Mouse (Mus musculus) ovary, postnatal 36 days (tissue): ENCODE data around the gene Dapk2.

Source experiments
- DNase-seq: peaks from one replicate; pipeline ENCODE4 v3.0.0; 2022; ENCODE audit warnings: low spot score, mixed read lengths

Dapk2 gene

DNA sequence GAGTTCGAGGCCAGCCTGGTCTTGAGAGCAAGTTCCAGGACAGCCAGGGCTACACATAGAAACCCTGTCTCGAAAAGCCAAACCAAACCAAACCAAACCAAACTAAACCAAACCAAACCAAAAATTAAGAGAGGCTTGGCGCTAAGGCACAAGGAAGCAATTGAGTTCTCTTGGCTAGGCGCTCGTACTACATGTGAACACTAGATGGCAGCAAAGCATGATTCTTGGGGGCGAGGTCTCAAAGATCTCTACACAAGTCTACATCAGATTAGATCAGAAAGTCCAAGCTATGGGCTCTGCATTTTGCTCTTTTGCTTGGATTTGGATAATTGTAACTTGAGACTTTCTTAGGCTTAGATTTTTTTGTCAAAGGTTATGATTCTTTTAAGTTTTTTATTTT, 13.8 kb upstream of the Dapk2 start:
- peak; percentile 51 for DNase-seq

DNA sequence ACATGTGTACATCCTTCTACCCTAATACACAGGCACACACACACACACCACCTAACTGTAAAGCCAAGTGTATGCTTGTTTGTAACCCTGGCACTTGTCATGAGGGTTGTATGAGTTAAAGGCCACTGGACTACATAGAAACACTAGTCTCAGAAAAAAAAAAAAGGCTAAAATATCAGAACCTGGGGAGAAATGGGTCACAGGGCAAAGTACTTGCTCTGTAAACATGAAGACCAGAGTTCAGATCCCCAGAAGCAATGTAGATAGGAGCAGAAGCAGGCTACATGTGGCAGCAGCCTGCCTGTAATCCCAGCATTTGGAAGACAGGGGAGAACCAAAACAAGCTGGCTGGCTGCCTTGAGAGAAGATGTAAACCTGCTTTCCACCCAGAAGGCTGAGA, 11.9 kb upstream of the Dapk2 start:
- DNase-seq, result no peak

DNA sequence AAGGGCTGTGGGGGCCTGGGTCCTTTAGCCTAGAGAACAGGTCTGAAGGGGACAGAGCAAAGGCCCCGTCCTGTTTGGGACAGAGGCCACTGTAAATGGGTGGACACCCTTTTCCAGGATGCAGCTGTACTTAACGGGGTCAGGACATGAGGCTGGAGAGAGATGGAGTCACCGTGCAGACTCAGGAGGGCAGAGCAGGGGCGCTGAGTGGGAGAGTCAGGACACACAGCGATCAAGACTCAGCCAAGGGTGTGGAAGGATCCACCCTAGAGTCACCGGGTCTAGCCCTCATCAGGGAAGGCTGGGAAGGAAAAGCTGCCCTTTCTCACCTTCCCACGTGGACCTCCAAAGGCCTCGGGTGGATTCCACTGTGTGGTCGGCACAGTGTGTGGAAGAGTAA, 6.0 kb upstream of the Dapk2 start:
- DNase-seq, result no peak

DNA sequence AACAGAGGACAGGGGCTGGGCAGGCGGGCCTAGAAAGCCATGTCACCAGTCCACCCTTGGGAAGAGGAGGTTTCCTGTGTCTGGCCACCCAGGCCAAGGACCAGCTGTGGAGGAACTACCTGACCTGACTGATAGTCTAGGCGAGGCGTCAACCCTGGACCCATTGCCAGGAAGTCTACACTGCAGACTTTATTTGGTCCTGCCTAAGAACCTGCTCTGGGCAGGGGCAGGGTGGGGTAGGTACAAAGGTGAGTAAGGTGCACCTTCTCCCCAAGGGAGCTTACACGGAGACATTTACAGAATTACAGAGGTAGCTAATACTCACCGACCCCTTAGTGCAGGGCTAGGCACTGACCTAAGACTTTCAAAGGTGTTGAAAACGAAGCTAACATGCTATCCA, 4.4 kb upstream of the Dapk2 start:
- DNase-seq, result no peak

DNA sequence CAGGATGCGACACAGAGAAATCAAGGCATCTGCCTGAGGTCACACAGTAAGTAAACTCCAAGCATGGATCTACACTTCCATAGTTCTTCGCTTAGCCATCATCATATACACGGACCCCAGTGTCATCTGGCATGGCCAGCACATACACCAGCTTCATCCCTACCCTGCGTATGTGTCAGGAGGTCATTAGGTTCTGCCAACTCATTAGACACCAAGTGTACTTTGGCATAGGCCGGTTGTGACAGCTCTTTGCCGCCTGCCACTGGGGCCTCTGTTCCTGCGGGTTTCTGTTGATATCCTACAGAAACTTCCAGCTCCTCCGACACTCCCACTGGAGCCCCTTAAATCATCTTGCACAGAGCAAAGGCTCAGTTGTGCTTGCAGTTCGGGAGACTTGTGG, 4.0 kb upstream of the Dapk2 start:
- no peak for DNase-seq

DNA sequence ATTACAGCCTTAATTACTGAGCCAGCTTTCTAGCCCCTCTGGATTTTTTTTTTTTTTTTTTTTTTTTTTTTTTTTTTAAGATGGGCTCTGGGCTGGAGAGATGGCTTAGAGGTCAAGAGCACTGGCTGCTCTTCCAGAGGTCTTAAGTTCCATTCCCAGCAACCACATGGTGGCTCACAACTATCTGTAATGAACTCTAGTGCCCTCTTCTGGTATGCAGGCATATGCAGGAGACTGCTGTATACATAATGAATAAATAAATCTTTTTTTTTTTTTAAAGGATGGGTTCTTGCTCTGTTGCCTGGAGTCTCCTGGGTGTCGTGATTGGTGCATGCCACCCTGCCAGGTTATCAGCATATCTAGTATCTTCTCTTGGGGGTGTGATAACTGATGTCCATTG, 2.5 kb upstream of the Dapk2 start:
- DNase-seq, result no peak

DNA sequence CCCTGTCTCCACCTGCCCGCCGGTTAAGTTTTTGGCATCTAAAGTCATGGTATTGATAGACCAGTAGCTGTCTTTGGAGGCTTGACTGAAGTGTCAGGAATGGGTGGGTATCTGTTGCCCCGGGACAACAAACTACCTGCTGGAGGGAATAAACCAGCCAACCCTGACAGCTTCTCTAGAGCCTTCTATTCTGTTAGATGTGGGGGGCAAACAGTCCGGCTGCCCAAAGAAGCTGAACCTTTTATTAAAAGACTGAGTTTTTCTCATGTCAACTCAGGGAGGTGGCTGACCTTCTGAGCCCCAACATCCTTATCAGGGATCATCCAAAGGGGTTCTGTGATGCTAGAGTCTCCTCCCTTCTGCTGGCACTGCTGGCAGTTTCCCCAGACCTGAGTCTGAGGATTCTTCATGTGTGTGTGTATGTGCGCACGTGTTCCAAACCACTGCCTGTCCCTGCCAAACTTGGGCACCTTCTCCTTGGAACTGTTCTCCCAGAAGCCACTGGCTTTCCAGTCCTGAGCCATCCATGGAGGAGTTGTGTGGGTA, 935 bp downstream of the Dapk2 start:
- DNase-seq, result no peak

DNA sequence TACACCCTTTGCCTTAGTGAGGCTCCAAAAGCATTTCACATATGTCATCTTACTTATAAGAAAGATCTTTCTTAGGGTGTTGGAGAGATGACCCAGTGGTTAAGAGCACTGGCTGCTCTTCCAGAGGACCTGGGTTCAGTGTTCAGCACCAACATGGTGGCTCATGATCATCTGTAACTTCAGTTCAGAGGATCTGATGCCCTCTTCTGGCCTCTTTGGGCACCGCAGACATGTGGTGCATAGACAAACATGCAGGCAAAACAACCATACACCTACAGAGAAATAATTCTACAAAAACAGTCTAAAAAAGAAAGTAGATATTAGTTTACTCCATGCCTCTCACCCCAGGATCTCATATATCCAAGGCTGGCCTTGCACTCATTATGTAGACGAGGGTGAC, 2.1 kb downstream of the Dapk2 start:
- no peak for DNase-seq

DNA sequence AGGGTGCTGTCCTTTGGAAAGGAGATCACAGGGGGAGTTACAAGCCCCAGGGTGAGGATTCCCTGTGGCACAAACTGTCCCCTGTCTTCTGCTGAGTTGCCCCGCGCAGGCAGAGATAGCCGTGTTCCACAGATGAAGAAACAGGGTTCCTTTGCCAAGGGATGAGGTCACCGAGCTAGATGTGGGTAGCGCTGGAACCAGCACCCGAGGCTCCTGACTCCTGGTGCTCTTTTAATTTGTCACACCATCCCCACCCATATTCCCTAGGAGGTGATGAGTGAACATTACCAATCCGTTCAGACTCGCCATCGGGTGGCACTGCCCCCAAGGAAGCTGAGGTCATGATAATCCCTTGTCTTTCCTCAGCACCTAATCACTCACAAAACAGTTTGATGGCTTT, 5.0 kb downstream of the Dapk2 start:
- no peak for DNase-seq

DNA sequence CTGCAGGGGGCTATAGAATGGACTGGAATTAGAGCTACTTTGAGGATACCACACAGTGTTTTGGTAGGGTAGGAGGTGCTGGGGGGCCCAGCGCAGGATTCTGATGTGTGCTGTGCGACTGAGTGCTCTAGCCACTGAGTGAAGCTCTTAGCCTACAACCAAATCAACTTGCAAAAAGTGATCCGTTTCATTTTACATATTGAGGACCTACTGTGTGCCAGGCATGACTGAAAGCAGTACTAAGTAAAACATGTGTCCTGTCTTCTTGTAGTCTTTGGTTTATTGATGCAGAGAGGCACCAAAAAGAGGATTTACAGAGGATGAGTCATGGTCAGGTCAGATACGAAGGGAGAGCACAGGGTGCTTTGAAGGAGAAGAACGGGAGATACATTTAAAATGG, 9.2 kb downstream of the Dapk2 start:
- DNase-seq, result no peak

DNA sequence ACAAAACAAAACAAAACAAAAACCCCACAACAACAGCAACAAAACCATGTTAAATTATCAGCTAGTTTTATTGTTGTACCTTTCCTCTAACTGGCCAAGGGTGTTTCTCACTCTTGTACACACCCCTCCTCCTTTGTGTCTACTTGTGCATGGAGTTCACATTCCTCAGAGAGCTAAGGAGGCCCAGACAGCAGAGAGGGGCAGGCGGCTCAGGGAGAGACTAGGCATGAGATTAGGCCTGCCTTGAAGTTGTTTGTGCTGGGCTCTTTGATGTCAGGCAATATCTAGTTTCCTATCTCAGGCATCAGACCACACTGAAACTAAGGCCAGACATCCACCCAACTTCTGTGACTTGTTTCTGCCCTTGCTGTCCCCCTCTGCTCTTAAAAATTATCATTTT, 10.2 kb downstream of the Dapk2 start:
- no peak for DNase-seq

DNA sequence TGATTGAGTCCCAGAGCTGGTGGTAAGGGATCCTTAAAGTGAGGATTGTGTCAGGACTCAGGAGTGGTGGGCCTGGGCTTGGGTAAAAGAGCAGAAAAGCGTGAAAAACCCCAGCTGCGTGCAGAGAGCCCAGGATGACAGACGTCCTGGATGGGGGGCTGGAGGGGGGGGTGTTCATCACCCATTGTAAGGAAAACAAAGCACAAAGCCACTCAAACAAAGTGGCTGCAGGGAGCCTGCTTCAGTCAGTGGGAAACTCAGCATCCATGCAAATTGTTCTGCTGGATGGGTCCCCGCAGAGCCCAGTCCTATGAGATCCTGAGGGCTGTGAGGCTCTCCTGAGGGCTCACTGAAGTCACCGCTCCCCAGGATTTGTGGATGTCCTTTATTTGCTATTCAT, 12.5 kb downstream of the Dapk2 start:
- DNase-seq, result no peak

DNA sequence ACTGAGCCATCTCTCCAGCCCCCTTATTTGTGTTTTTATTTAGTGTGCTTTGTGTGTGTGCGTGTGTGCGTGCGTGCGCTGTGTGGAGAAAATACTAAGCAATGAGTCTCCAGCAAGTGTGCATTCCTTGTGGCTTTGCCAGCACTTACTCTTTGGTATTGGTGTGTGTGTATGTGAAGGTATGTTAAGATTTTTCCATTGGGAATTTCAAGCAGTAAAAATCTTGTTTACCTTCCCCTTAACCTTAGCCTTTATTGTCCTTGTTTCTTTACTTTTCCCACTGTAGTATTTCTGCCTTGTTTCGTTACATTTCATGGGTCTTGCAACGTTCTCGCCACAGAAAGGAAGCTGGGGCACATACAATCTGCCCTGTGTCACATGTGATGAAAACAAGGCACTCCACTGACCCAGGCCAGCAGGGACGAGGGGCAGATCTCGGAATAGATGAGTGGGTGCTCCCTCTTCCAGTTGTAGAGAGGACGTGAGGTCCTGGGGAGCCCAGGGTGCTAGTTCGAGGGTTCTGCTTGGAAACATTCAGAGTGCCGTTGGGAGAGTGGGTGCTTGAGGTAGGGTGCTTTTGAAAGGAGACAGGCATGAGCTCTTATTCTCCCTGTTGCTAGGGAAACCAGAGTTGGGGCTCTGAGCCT, 13.4 kb downstream of the Dapk2 start:
- DNase-seq, result no peak

DNA sequence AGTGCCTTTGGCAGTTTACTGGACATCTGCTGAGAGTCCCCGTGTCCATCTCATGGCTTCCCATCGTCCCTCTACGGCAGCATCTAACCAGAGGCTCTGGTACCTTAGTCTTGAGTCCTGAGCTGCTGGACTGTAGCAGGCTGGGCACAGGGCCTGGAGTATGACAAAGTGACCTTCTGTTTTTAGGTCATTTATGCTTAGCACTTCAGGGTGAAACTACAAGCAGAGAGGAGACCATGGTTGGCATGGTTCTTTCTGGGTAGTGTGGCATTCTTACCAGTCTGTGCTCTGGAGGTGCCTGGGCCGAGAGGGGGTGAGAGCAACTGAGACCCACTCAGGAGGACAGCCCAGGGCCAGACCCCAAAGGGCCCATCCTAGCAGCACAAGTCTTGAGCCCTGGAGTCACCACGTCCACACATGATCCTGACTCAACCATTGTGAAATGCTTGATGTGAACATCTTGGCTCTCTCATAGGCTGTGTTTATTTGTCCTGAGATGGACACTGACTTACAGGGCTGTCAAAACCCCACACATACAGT, 15.4 kb downstream of the Dapk2 start:
- DNase-seq, result no peak

DNA sequence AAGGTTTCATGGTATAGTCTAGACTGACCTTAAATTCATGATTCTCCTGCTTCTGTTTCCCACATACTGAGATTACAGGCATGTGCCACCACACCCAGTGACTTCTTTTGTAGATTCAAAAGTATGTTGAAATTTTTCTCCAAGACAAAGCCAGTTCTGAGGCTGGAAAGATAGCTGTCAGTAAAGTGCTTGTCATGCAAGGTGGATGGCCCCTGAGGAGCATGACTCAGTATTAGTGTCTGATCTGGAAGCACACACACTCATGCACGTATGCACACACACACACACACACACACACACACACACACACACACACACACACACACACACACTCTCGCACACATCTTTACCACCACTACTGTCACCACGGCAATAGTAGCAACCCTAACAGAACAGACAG, 17.0 kb downstream of the Dapk2 start:
- no peak for DNase-seq

DNA sequence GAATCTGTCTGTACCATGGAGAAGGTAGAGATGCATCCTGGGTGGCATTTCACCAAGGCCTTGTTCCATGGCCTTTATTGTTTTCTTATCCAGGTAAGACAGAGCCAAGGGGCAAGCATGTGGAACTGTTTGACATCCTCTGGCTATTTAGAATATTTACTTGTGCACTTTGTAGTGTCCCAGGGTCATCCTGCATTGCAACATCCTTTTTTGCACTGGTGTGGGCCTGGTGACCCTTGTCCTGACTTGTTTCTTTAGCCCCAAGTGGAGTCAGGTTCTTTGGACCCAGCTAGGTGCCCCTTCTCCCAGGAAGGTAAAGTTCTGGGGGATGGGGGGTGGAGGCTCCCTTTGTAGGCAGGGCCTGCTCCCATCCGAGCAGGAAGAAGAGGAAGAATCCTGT, 20.0 kb downstream of the Dapk2 start:
- DNase-seq, result no peak

DNA sequence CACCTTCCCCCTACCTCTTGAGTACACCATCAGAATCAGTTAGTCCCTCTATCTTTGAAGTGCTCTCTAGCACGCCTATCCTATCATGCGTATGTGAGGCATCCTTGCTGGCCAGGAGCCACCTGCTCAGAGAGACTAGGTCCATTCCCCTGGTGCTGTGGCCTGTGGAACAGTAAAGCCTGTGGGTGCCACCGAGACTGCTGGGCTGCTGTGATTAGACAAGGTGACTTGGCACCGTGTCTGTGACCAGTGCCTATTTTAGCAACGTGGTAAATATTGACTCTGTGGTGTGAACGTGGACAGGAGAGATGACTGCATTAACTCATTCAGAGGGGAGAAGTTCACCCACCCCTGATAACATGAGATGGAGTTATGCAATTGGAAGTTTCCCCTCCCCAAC, 21.8 kb downstream of the Dapk2 start:
- DNase-seq, result no peak

DNA sequence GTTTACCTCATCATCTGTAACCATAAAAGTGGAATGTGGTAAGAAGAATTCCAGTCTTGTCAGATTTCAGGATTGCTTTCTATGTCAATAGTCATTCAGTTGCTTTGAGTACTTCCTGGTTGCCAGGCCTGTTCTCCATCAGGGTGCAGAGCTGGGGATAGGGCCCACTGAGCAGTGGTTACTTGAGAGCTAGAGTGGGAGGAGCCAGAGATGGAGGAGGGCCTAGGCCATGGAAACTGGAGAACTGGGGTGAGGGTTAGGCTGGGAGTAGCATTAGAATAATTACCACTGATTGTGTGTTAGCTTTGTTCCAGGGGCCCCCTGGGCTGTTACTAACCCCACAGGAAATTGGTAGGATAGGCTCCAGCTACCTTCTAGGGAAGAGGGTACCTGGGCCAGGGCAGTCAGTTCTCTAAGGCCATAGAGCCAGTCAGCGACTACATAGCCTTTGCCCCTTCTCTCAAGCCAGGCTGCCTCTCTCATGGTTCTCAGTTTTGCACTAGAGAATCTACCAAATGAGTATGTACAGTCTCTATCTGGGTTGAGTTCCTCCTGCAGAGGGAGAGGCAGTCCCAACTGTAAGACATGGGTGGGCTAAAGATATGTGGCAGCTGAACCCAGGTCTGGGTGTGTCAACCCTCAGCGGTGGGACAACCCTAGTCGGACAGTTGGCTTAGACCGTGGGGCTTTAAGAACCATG, 23.3 kb downstream of the Dapk2 start:
- no peak for DNase-seq

DNA sequence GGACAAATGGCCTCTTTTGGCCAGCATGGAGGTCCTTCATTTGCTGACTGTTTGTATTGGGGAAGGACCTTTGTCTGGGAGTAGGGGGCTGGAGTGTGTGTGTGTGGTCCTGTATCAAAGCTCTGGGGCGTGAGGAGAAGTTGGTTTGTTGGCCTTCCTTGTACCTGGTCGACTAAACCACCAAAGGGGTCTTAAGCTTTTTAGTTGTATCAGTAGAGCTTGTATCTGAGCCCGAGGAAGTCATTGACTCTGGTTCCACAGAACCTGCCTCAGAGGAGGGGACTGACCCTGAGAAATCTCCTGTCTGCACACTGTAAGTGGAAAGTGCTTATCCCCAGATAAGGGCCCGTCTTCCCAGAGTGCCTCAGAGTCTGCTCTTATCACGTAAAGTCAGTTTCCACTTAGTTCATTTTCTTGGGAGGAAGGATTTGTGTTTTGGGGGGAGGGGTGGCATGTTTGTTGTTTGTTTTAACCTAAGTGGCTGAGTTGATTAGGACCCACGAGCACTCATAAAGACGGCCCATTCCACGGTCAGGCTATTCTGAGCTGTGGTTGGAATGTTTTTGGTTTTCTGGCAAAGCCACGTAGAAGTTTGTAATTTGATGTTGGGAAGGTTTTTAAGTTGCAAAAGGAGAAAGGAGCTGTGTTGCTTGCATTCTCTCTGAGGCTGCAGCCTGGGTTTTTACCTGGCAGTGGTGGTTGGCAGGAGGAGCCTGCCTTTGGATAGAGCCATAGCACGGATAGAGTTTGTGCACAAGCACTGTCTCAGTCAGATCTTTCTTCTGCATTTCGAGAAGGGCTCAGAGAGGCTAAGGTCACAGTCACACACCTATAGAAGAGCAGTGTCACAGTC, 24.0 kb downstream of the Dapk2 start:
- no peak for DNase-seq

DNA sequence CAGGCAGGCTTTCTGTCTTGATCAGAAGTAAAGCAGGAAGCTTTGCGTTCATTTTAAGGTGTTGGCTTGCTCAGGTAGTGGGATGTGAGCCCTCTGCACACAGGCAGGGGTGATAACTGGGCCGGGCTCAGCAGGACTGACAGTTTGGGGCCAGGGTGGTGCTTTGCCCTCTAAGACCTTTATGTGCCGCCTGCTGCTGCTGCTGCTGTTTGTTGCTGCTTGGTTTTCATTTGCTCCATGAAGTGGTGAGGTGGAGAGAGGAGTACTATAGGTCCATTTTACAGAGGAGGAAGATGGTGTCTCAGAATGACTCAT, 24.6 kb downstream of the Dapk2 start:
- no peak for DNase-seq

DNA sequence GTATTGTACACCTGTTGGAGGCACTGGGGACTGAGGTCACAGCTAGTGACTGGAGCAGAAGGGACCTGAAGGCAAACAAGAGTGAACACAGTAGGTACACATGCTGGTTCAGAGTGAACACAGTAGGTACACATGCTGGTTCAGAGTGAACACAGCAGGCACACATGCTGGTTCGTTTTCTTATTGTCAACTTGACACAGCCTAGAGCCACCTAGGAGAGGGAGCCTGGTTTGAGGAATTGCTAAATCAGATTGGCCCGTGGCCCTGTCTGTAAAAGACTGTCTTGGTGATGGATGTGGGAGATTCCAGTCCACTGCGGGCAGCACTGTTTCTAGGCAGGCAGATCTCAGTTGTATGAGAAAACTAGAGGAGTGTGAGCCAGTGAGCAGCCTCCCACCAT, 25.0 kb downstream of the Dapk2 start:
- DNase-seq, result no peak

DNA sequence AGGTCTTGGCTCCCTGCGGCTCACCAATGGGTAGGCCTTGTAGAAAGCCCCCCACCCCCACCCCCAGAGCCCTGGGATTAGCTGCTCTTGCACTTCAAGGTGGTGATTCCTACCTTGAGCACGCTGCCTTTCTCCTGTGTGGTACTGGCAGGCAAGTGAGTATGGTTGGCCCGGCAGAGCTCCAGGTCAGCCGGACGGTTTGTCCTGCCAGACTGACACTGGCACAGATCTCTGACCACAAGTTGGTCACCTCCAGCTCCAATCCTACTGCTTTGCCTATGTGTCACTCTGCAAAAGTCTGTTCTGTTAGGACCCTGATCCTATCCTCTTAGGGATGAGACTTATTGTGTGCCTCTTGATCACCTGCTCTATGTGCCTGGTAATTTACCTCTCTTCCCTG, 26.5 kb downstream of the Dapk2 start:
- DNase-seq, result no peak

DNA sequence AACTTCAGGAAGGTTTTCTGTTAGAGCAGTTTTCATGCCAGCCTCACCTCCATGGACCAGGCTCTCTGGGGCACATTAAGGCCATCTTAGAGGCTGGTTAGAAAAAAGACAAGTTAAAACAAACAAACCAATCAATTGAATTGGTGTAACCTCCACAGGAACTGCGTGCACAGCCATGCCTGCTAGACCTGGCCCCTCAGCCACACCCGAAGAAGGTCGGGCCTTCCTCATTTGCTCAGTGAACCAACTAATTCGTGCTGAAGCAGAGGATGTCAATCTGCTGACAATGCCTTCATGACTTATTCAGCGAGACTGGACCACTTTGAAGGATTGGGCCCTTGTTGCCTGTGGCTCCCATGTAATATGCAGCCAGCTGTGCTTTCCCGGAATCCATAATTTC, 28.4 kb downstream of the Dapk2 start:
- no peak for DNase-seq
